Comparison of ENCODE assay signal across 36 mouse cellular contexts in genomic region chr11:66993674-66994073, GRCm38 (mm10). TPM values are rescaled to one million over a fixed set of nuclear protein-coding genes. Genes with fewer than 3 reads are reported as not detected.
DNase-seq lines count a peak whose midpoint lies in the region; ATAC-seq and TF ChIP-seq lines count a peak whose summit lies in the region.
"Had no signal": no experiment of that assay in that cellular context is flagged by ENCODE, and none has a peak within 500 bp of the region (broad histone marks: within the 10 kb centered on the region; RNA-seq: fewer than 3 reads in every experiment).

No protein-coding gene starts in this region.

- peaks cover 5% of the 10 kb centered on the region; the same call in 1 of the 2 replicates for H3K4me1 ChIP-seq in heart, embryonic 10.5 days
- peaks cover under 1% of the 10 kb centered on the region; the same call in 1 of the 2 replicates for H3K4me1 ChIP-seq in hindbrain, postnatal 0 days (ENCODE audit: insufficient read depth, low read length)
- H3K4me1 ChIP-seq in hindbrain, embryonic 14.5 days (replicated peaks; ENCODE audit: control insufficient read depth, insufficient read depth, low read length), result 0 out of 2 replicates have a peak, but pooled peaks cover 3% of the 10 kb centered on the region
- H3K4me1 ChIP-seq in heart, embryonic 16.5 days (ENCODE audit: control insufficient read depth, insufficient read depth, low read length), result peaks cover 13% of the 10 kb centered on the region
- no peaks in the 10 kb centered on the region for H3K4me1 ChIP-seq in thymus, adult 2 months (replicated peaks; ENCODE audit: control insufficient read depth, insufficient read depth, low read length)
- H3K4me1 ChIP-seq: embryonic facial prominence, embryonic 12.5 days; limb, embryonic 10.5 days; limb, embryonic 15.5 days; liver, embryonic 13.5 days; midbrain, embryonic 15.5 days had no signal

- 26% methylated on average over 1 of the region's 1 CpGs for WGBS in heart, embryonic 10.5 days
- WGBS in hindbrain, postnatal 0 days, result 18% methylated on average over 1 of the region's 1 CpGs
- WGBS in hindbrain, embryonic 14.5 days, result 56% methylated on average over 1 of the region's 1 CpGs
- WGBS in heart, embryonic 16.5 days, result 8% methylated on average over 1 of the region's 1 CpGs
- 39% methylated on average over 1 of the region's 1 CpGs for WGBS in thymus, adult 2 months

- no peak for TF ChIP-seq CTCF in hindbrain, postnatal 0 days (IDR thresholded peaks at IDR 0.05; ENCODE audit: low read depth)
- TF ChIP-seq CTCF in thymus, adult 2 months (IDR thresholded peaks at IDR 0.05; ENCODE audit: borderline replicate concordance, control insufficient read depth, extremely low read depth, insufficient read depth, low read length, poor library complexity), result no peak

- peak; percentile 94 for DNase-seq in heart, adult 11 months
- DNase-seq in heart, embryonic 10.5 days (ENCODE audit: low spot score), result no peak
- DNase-seq in hindbrain, postnatal 0 days (ENCODE audit: low spot score), result peak; percentile 68
- no peak for DNase-seq in hindbrain, embryonic 14.5 days (ENCODE audit: low spot score)
- peak; percentile 44 to 64 for DNase-seq in heart, postnatal 10 days
- no peak for DNase-seq in thymus, adult 2 months
- DNase-seq: adrenal gland, adult 8-10 months; B cell, adult 2 months; cerebellum, adult 11 months; embryo, embryonic 11 days; gastrocnemius, adult 2 months; gastrocnemius, postnatal 36 days; kidney, adult 8-10 months; kidney, postnatal 4 days; liver, embryonic 13.5 days; lung, adult 18-20 months; lung, postnatal 10 days; right cerebral cortex, postnatal 25 days; spleen, adult 18-20 months; thymus, postnatal 25 days had no signal

- H3K4me3 ChIP-seq in heart, embryonic 10.5 days, result no peak overlapping the region
- no peak overlapping the region for H3K4me3 ChIP-seq in hindbrain, postnatal 0 days (ENCODE audit: low read length)
- no peak overlapping the region for H3K4me3 ChIP-seq in hindbrain, embryonic 14.5 days (replicated peaks; ENCODE audit: low read length)
- no peak overlapping the region for H3K4me3 ChIP-seq in heart, embryonic 16.5 days (ENCODE audit: low read length)
- H3K4me3 ChIP-seq in thymus, adult 2 months (ENCODE audit: control insufficient read depth, insufficient read depth, low read length), result no peak overlapping the region
- H3K4me3 ChIP-seq: embryonic facial prominence, embryonic 12.5 days; gastrocnemius, adult 2 months; limb, embryonic 10.5 days; limb, embryonic 15.5 days; liver, embryonic 13.5 days; midbrain, embryonic 15.5 days had no signal

- no peak overlapping the region for H3K4me2 ChIP-seq in hindbrain, postnatal 0 days (ENCODE audit: low read depth, low read length)
- no peak overlapping the region for H3K4me2 ChIP-seq in hindbrain, embryonic 14.5 days (replicated peaks)
- H3K4me2 ChIP-seq in heart, embryonic 16.5 days (ENCODE audit: low read depth, low read length), result no peak overlapping the region
- H3K4me2 ChIP-seq: embryonic facial prominence, embryonic 12.5 days; limb, embryonic 15.5 days; liver, embryonic 13.5 days; midbrain, embryonic 15.5 days had no signal

- no peaks in the 10 kb centered on the region for H3K9me3 ChIP-seq in heart, embryonic 10.5 days
- H3K9me3 ChIP-seq in hindbrain, postnatal 0 days (ENCODE audit: low read length), result no peaks in the 10 kb centered on the region
- H3K9me3 ChIP-seq in hindbrain, embryonic 14.5 days (ENCODE audit: control insufficient read depth, low read length), result no peaks in the 10 kb centered on the region
- H3K9me3 ChIP-seq in heart, embryonic 16.5 days (replicated peaks; ENCODE audit: control insufficient read depth, low read length), result no peaks in the 10 kb centered on the region
- H3K9me3 ChIP-seq: embryonic facial prominence, embryonic 12.5 days; limb, embryonic 10.5 days; limb, embryonic 15.5 days; liver, embryonic 13.5 days; midbrain, embryonic 15.5 days had no signal

- no peak overlapping the region for H3K27ac ChIP-seq in heart, embryonic 10.5 days
- no peak overlapping the region for H3K27ac ChIP-seq in hindbrain, postnatal 0 days
- no peak overlapping the region for H3K27ac ChIP-seq in hindbrain, embryonic 14.5 days
- no peak overlapping the region; the same call in 1 of the 2 replicates for H3K27ac ChIP-seq in heart, embryonic 16.5 days (ENCODE audit: low read length)
- no peak overlapping the region for H3K27ac ChIP-seq in thymus, adult 2 months (ENCODE audit: control insufficient read depth, insufficient read depth, low read length)
- H3K27ac ChIP-seq: embryonic facial prominence, embryonic 12.5 days; gastrocnemius, adult 2 months; kidney, postnatal 0 days; limb, embryonic 10.5 days; limb, embryonic 15.5 days; liver, embryonic 13.5 days; midbrain, embryonic 15.5 days had no signal

- intact Hi-C loops in heart, postnatal 10 days (cut with DNase I), result no loop called here

- peak; percentile 68; the same call in 1 of the 2 replicates for ATAC-seq in hindbrain, postnatal 0 days
- ATAC-seq in hindbrain, embryonic 14.5 days (ENCODE audit: low FRiP score), result no peak
- peak; percentile 60 for ATAC-seq in heart, embryonic 16.5 days (replicated peaks; ENCODE audit: extremely low read depth, insufficient read depth, low FRiP score)
- ATAC-seq: activated CD4-positive, CD25-positive, alpha-beta regulatory T cell, adult 4 months; forebrain, embryonic 14.5 days; intestine, embryonic 16.5 days; midbrain, embryonic 15.5 days had no signal

- peaks cover 4% of the 10 kb centered on the region; the same call in 1 of the 2 replicates for H3K27me3 ChIP-seq in heart, embryonic 10.5 days (ENCODE audit: insufficient read depth, poor library complexity, severe bottlenecking)
- H3K27me3 ChIP-seq in hindbrain, postnatal 0 days (ENCODE audit: insufficient read depth, low read length), result no peaks in the 10 kb centered on the region
- H3K27me3 ChIP-seq in hindbrain, embryonic 14.5 days (ENCODE audit: control insufficient read depth, insufficient read depth, low read length), result no peaks in the 10 kb centered on the region
- no peaks in the 10 kb centered on the region; the same call in 1 of the 2 replicates for H3K27me3 ChIP-seq in heart, embryonic 16.5 days (ENCODE audit: control insufficient read depth, insufficient read depth, low read length)
- no peaks in the 10 kb centered on the region for H3K27me3 ChIP-seq in thymus, adult 2 months (ENCODE audit: control insufficient read depth, insufficient read depth, low read length)
- H3K27me3 ChIP-seq: embryonic facial prominence, embryonic 12.5 days; limb, embryonic 15.5 days; liver, embryonic 13.5 days; midbrain, embryonic 15.5 days had no signal

- no peaks in the 10 kb centered on the region for H3K36me3 ChIP-seq in heart, embryonic 10.5 days
- no peaks in the 10 kb centered on the region for H3K36me3 ChIP-seq in hindbrain, postnatal 0 days (ENCODE audit: insufficient read depth, low read length)
- no peaks in the 10 kb centered on the region for H3K36me3 ChIP-seq in hindbrain, embryonic 14.5 days (replicated peaks; ENCODE audit: control insufficient read depth, insufficient read depth)
- no peaks in the 10 kb centered on the region for H3K36me3 ChIP-seq in heart, embryonic 16.5 days (ENCODE audit: control insufficient read depth, insufficient read depth)
- H3K36me3 ChIP-seq in thymus, adult 2 months (ENCODE audit: control insufficient read depth, insufficient read depth, low read length), result no peaks in the 10 kb centered on the region
- H3K36me3 ChIP-seq: embryonic facial prominence, embryonic 12.5 days; limb, embryonic 10.5 days; limb, embryonic 15.5 days; liver, embryonic 13.5 days; midbrain, embryonic 15.5 days had no signal

- H3K9ac ChIP-seq in hindbrain, postnatal 0 days (replicated peaks; ENCODE audit: low read length), result no peak overlapping the region
- no peak overlapping the region for H3K9ac ChIP-seq in hindbrain, embryonic 14.5 days
- no peak overlapping the region for H3K9ac ChIP-seq in heart, embryonic 16.5 days (ENCODE audit: low read length)
- H3K9ac ChIP-seq: embryonic facial prominence, embryonic 12.5 days; limb, embryonic 15.5 days; liver, embryonic 13.5 days; midbrain, embryonic 15.5 days had no signal

- no peak for TF ChIP-seq POLR2A in thymus, adult 2 months (IDR thresholded peaks at IDR 0.05; ENCODE audit: control insufficient read depth, extremely low read depth, insufficient read depth, low read length, poor library complexity)

RNA-seq across cellular contexts. Expression of gene Tmem220, which starts 31.3 kb away (rescaled TPM):
- polyA plus RNA-seq in heart, embryonic 10.5 days (2016; fragmentation: Nextera tagmentation; extraction: Ambion mirVana), result 1.7 and 1.8 TPM in 2 replicates
- total RNA-seq in hindbrain, postnatal 0 days (2014; rRNA removed), result 0.26 TPM in 1 of 2 replicates, not detected in the other
- polyA plus RNA-seq in hindbrain, postnatal 0 days (2015; fragmentation: Nextera tagmentation; extraction: Ambion mirVana), result 0.97 and 1.1 TPM in 2 replicates
- 0.59 and 1.1 TPM in 2 replicates for polyA plus RNA-seq in hindbrain, embryonic 14.5 days (2014; fragmentation: Nextera tagmentation; extraction: Ambion mirVana)
- polyA plus RNA-seq in heart, embryonic 16.5 days (2015; fragmentation: Nextera tagmentation; extraction: Ambion mirVana), result 1.1 and 1.5 TPM in 2 replicates
- total RNA-seq in heart, postnatal 10 days (2021), result 1 to 10 TPM; 1.4 to 1.8 TPM
- polyA plus RNA-seq in thymus, adult 2 months (2012; rRNA removed), result 0.45 and 0.54 TPM in 2 replicates

RNA-seq across cellular contexts. Expression of gene Tmem238l, which starts 37.2 kb away (rescaled TPM):
- 0.28 TPM in 1 of 2 replicates, not detected in the other for polyA plus RNA-seq in heart, embryonic 10.5 days (2016; fragmentation: Nextera tagmentation; extraction: Ambion mirVana)
- not detected in 2 replicates for total RNA-seq in hindbrain, postnatal 0 days (2014; rRNA removed)
- polyA plus RNA-seq in hindbrain, postnatal 0 days (2015; fragmentation: Nextera tagmentation; extraction: Ambion mirVana), result not detected in 2 replicates
- polyA plus RNA-seq in hindbrain, embryonic 14.5 days (2014; fragmentation: Nextera tagmentation; extraction: Ambion mirVana), result not detected in 2 replicates
- not detected in 2 replicates for polyA plus RNA-seq in heart, embryonic 16.5 days (2015; fragmentation: Nextera tagmentation; extraction: Ambion mirVana)
- total RNA-seq in heart, postnatal 10 days (2021), result under 1 TPM; 0.34 to 0.55 TPM
- polyA plus RNA-seq in thymus, adult 2 months (2012; rRNA removed), result 0.26 and 0.63 TPM in 2 replicates
- total RNA-seq: adrenal gland, adult 8-10 months; adrenal gland, postnatal 4 days; gastrocnemius, adult 2 months; gastrocnemius, postnatal 36 days; layer of hippocampus, adult 8-10 months; layer of hippocampus, postnatal 25 days; neutrophil, adult 5-6 weeks had no signal
- polyA plus RNA-seq: activated CD4-positive, CD25-positive, alpha-beta regulatory T cell, adult 4 months; embryonic facial prominence, embryonic 12.5 days; forebrain, embryonic 14.5 days; heart, embryonic 14.5 days; hindbrain, embryonic 11.5 days; limb, embryonic 10.5 days; liver, embryonic 13.5 days; midbrain, embryonic 15.5 days; neural tube, embryonic 11.5 days had no signal

RNA-seq across cellular contexts. Expression of gene Adprm, which starts 58.7 kb away (rescaled TPM):
- polyA plus RNA-seq in heart, embryonic 10.5 days (2016; fragmentation: Nextera tagmentation; extraction: Ambion mirVana), result 21.7 and 22.6 TPM in 2 replicates
- 15.6 and 18.9 TPM in 2 replicates for total RNA-seq in hindbrain, postnatal 0 days (2014; rRNA removed)
- 25.3 and 29.5 TPM in 2 replicates for polyA plus RNA-seq in hindbrain, postnatal 0 days (2015; fragmentation: Nextera tagmentation; extraction: Ambion mirVana)
- 32.4 and 37.0 TPM in 2 replicates for polyA plus RNA-seq in hindbrain, embryonic 14.5 days (2014; fragmentation: Nextera tagmentation; extraction: Ambion mirVana)
- polyA plus RNA-seq in heart, embryonic 16.5 days (2015; fragmentation: Nextera tagmentation; extraction: Ambion mirVana), result 19.9 and 22.8 TPM in 2 replicates
- total RNA-seq in heart, postnatal 10 days (2021), result 10 to 100 TPM; 14.5 to 15.8 TPM
- polyA plus RNA-seq in thymus, adult 2 months (2012; rRNA removed), result 18.8 and 26.2 TPM in 2 replicates

RNA-seq across cellular contexts. Expression of gene Sco1, which starts 58.8 kb away (rescaled TPM):
- polyA plus RNA-seq in heart, embryonic 10.5 days (2016; fragmentation: Nextera tagmentation; extraction: Ambion mirVana), result 21.7 and 26.6 TPM in 2 replicates
- 11.0 and 13.8 TPM in 2 replicates for total RNA-seq in hindbrain, postnatal 0 days (2014; rRNA removed)
- polyA plus RNA-seq in hindbrain, postnatal 0 days (2015; fragmentation: Nextera tagmentation; extraction: Ambion mirVana), result 13.6 and 14.9 TPM in 2 replicates
- 10.2 and 11.7 TPM in 2 replicates for polyA plus RNA-seq in hindbrain, embryonic 14.5 days (2014; fragmentation: Nextera tagmentation; extraction: Ambion mirVana)
- polyA plus RNA-seq in heart, embryonic 16.5 days (2015; fragmentation: Nextera tagmentation; extraction: Ambion mirVana), result 18.6 and 18.8 TPM in 2 replicates
- 10 to 100 TPM; 17.8 to 19.2 TPM for total RNA-seq in heart, postnatal 10 days (2021)
- 3.8 and 4.4 TPM in 2 replicates for polyA plus RNA-seq in thymus, adult 2 months (2012; rRNA removed)

Comparison
In these comparisons a context has a peak if more than half of its experiments do, and no peak if none do; other contexts are left out.
1. DNase-seq: peak in heart, adult 11 months (single experiment), hindbrain, postnatal 0 days (single experiment) and heart, postnatal 10 days (2 of 2); none in heart, embryonic 10.5 days (single experiment), hindbrain, embryonic 14.5 days (single experiment) and thymus, adult 2 months (single experiment).